29 mouse cellular contexts compared by ENCODE assay signal in genomic region chr2:81733484-81733883, GRCm38 (mm10).
"Had no signal": no experiment of that assay in that cellular context is flagged by ENCODE, and none has a peak within 500 bp of the region (broad histone marks: within the 10 kb centered on the region; RNA-seq: fewer than 3 reads in every experiment).

No protein-coding gene starts in this region.

- DNase-seq: left cerebral cortex, postnatal 4 days; liver; liver, embryonic 13.5 days; lung, adult 18-20 months; lung, adult 2 months; lung, embryonic 14.5 days; lung, postnatal 10 days; lung, postnatal 14 days; lung, postnatal 4 days; midbrain, embryonic 14.5 days had no signal

- H3K4me3 ChIP-seq: left cerebral cortex, adult 2 months; limb, embryonic 10.5 days; limb, embryonic 12.5 days; limb, embryonic 13.5 days; limb, embryonic 15.5 days; liver, embryonic 12.5 days; liver, embryonic 13.5 days; liver, embryonic 15.5 days; lung, embryonic 15.5 days; megakaryocyte, embryonic 14.5 days; midbrain, embryonic 10.5 days; midbrain, embryonic 12.5 days; midbrain, embryonic 13.5 days; midbrain, embryonic 15.5 days; myocyte had no signal

- ATAC-seq: liver, embryonic 12.5 days; lung, postnatal 0 days; midbrain, embryonic 13.5 days; midbrain, embryonic 15.5 days; midbrain, embryonic 16.5 days had no signal

- H3K4me2 ChIP-seq: limb, embryonic 12.5 days; limb, embryonic 13.5 days; limb, embryonic 15.5 days; liver, embryonic 11.5 days; liver, embryonic 12.5 days; liver, embryonic 13.5 days; liver, embryonic 15.5 days; lung, embryonic 14.5 days; lung, embryonic 15.5 days; midbrain, embryonic 12.5 days; midbrain, embryonic 13.5 days; midbrain, embryonic 15.5 days had no signal

- H3K9ac ChIP-seq: limb, embryonic 12.5 days; limb, embryonic 13.5 days; limb, embryonic 15.5 days; liver, embryonic 12.5 days; liver, embryonic 13.5 days; liver, embryonic 14.5 days; liver, embryonic 15.5 days; lung, embryonic 14.5 days; lung, embryonic 15.5 days; midbrain, embryonic 12.5 days; midbrain, embryonic 13.5 days; midbrain, embryonic 15.5 days had no signal

- H3K9me3 ChIP-seq: limb, embryonic 10.5 days; limb, embryonic 12.5 days; limb, embryonic 13.5 days; limb, embryonic 15.5 days; liver, embryonic 12.5 days; liver, embryonic 13.5 days; liver, embryonic 15.5 days; lung, embryonic 15.5 days; midbrain, embryonic 10.5 days; midbrain, embryonic 12.5 days; midbrain, embryonic 13.5 days; midbrain, embryonic 15.5 days had no signal

- H3K36me3 ChIP-seq: limb, embryonic 10.5 days; limb, embryonic 12.5 days; limb, embryonic 13.5 days; limb, embryonic 15.5 days; liver, embryonic 12.5 days; liver, embryonic 13.5 days; liver, embryonic 15.5 days; lung, embryonic 15.5 days; midbrain, embryonic 10.5 days; midbrain, embryonic 12.5 days; midbrain, embryonic 13.5 days; midbrain, embryonic 15.5 days had no signal

- H3K27me3 ChIP-seq: limb, embryonic 12.5 days; limb, embryonic 13.5 days; limb, embryonic 15.5 days; liver, embryonic 12.5 days; liver, embryonic 13.5 days; liver, embryonic 15.5 days; lung, embryonic 15.5 days; megakaryocyte, embryonic 14.5 days; midbrain, embryonic 12.5 days; midbrain, embryonic 13.5 days; midbrain, embryonic 15.5 days had no signal

- H3K27ac ChIP-seq: left cerebral cortex, adult 2 months; limb, embryonic 10.5 days; limb, embryonic 12.5 days; limb, embryonic 13.5 days; limb, embryonic 15.5 days; liver, embryonic 12.5 days; liver, embryonic 13.5 days; liver, embryonic 14.5 days; liver, embryonic 15.5 days; lung, embryonic 15.5 days; macrophage; midbrain, embryonic 10.5 days; midbrain, embryonic 12.5 days; midbrain, embryonic 13.5 days; midbrain, embryonic 15.5 days had no signal

- H3K4me1 ChIP-seq: limb, embryonic 10.5 days; limb, embryonic 12.5 days; limb, embryonic 13.5 days; limb, embryonic 15.5 days; liver, embryonic 12.5 days; liver, embryonic 13.5 days; liver, embryonic 15.5 days; lung, embryonic 15.5 days; megakaryocyte, embryonic 14.5 days; midbrain, embryonic 10.5 days; midbrain, embryonic 12.5 days; midbrain, embryonic 13.5 days; midbrain, embryonic 15.5 days had no signal
